Mouse (Mus musculus): Measurements from ENCODE around the gene Mboat2.

GRCm38 (mm10) chr12:24942619-24943287 lies 112.1 kb downstream of the Mboat2 start:
- TF ChIP-seq CTCF (IDR thresholded peaks at IDR 0.05; ENCODE audit: control insufficient read depth, insufficient read depth, insufficient replicate concordance, low read depth, low read length): no peak
- no peak for TF ChIP-seq POLR2A (IDR thresholded peaks at IDR 0.05; ENCODE audit: control insufficient read depth, low read depth, low read length)
